Mouse (Mus musculus) heart, embryonic 12.5 days (tissue): ENCODE results near the gene Ppp2r5b. TPM values are rescaled to one million over a fixed set of nuclear protein-coding genes. Genes with fewer than 3 reads are reported as not detected.
A peak's percentile ranks its signal among the peaks of the same experiment; 100 is the strongest.

Experiments
- ATAC-seq: fragments of 200-750 bp; cut with Nextera tagmentation; 2 replicates; pipeline ENCODE4 v1.8.0; 2017; ENCODE audit warnings: moderate TSS enrichment, moderate library complexity; ENCODE audit not compliant: insufficient number of reproducible peaks, low FRiP score
- H3K27ac ChIP-seq: fragments of 300-500 bp; sonication (generic); 2 replicates; pipeline ENCODE4 v1.5.1; 2016; ENCODE audit warnings: mild to moderate bottlenecking, moderate library complexity; ENCODE audit not compliant: poor library complexity, severe bottlenecking
- H3K27me3 ChIP-seq: fragments of 300-500 bp; sonication (generic); replicated peaks from 2 replicates; pipeline ENCODE4 v1.6.1; 2016; ENCODE audit warnings: mild to moderate bottlenecking, moderate library complexity
- H3K36me3 ChIP-seq: fragments of 300-500 bp; sonication (generic); 2 replicates; pipeline ENCODE4 v1.6.1; 2016; ENCODE audit warnings: mild to moderate bottlenecking, moderate library complexity
- H3K4me1 ChIP-seq: fragments of 300-500 bp; sonication (generic); replicated peaks from 2 replicates; pipeline ENCODE4 v1.6.1; 2016; ENCODE audit warnings: mild to moderate bottlenecking
- H3K4me2 ChIP-seq: fragments of 300-500 bp; sonication (generic); 2 replicates; pipeline ENCODE4 v1.6.1; 2016; ENCODE audit warnings: mild to moderate bottlenecking, moderate library complexity
- H3K4me3 ChIP-seq: fragments of 300-500 bp; sonication (generic); 2 replicates; pipeline ENCODE4 v1.5.1; 2016; ENCODE audit warnings: mild to moderate bottlenecking
- H3K9ac ChIP-seq: fragments of 300-500 bp; sonication (generic); 2 replicates; pipeline ENCODE4 v1.6.1; 2016; ENCODE audit warnings: mild to moderate bottlenecking, moderate library complexity
- H3K9me3 ChIP-seq: fragments of 300-500 bp; sonication (generic); replicated peaks from 2 replicates; pipeline ENCODE4 v1.6.1; 2016; ENCODE audit warnings: mild to moderate bottlenecking, moderate library complexity
- WGBS: fragments of 180-500 bp; shearing (Covaris S2); methylation state at CpG from one replicate; pipeline ENCODE4 v1.1.7; 2016; 5-methylcytosine and 5-hydroxymethylcytosine counted together
- polyA plus RNA-seq: library from polyadenylated mRNA; unstranded; fragments of >200 nt; fragmentation: Nextera tagmentation; extraction: Ambion mirVana; gene quantifications from 2 replicates; pipeline ENCODE4 v1.2.1, GENCODE M21; 2016

The Ppp2r5b gene
- polyA plus RNA-seq, 1 experiment from 2014 or later = 31.0 TPM

- Histone ChIP-seq H3K9me3 (no peaks in the 10 kb centered on the region), H3K4me2 (no peak overlapping the region), H3K27ac (no peak overlapping the region), H3K4me3 (no peak overlapping the region), H3K9ac (peak overlapping the region; percentile 89; the same call in 1 of the 2 replicates), H3K4me1 (peaks cover 20% of the 10 kb centered on the region), H3K27me3 (no peaks in the 10 kb centered on the region), H3K36me3 (peaks cover 50% of the 10 kb centered on the region)
- no peak for ATAC-seq
- 86% methylated on average over 16 of the region's 16 CpGs for WGBS
Observed at GRCm38 (mm10) chr19:6233647-6234046, 2.0 kb downstream of the Ppp2r5b start.

GRCm38 (mm10) chr19:6231036-6231435 lies 4.6 kb downstream of the Ppp2r5b start:
- H3K36me3 ChIP-seq = peaks cover 71% of the 10 kb centered on the region
- WGBS = 72% methylated on average over 2 of the region's 2 CpGs

GRCm38 (mm10) chr19:6230411-6230810 lies 5.3 kb downstream of the Ppp2r5b start:
- H3K4me1 ChIP-seq = peaks cover 16% of the 10 kb centered on the region
- no peak overlapping the region for H3K27ac ChIP-seq
- 82% methylated on average over 4 of the region's 4 CpGs for WGBS
- no peaks in the 10 kb centered on the region for H3K27me3 ChIP-seq
- H3K9me3 ChIP-seq = no peaks in the 10 kb centered on the region
- no peak overlapping the region for H3K4me2 ChIP-seq
- H3K4me3 ChIP-seq = no peak overlapping the region
- H3K9ac ChIP-seq = no peak overlapping the region
- no peak for ATAC-seq
- H3K36me3 ChIP-seq = peaks cover 71% of the 10 kb centered on the region

More at GRCm38 (mm10) chr19:6231036-6231435, 4.6 kb downstream of the Ppp2r5b start:
- no peak overlapping the region for H3K27ac ChIP-seq
- ATAC-seq = no peak
- no peaks in the 10 kb centered on the region for H3K27me3 ChIP-seq
- H3K4me3 ChIP-seq = no peak overlapping the region
- H3K9ac ChIP-seq = no peak overlapping the region
- H3K4me1 ChIP-seq = peaks cover 16% of the 10 kb centered on the region
- no peak overlapping the region for H3K4me2 ChIP-seq
- H3K9me3 ChIP-seq = no peaks in the 10 kb centered on the region

GRCm38 (mm10) chr19:6227864-6228263 lies 7.8 kb downstream of the Ppp2r5b start:
- no peak for ATAC-seq
- H3K9ac ChIP-seq = no peak overlapping the region
- WGBS = 67% methylated on average over 4 of the region's 4 CpGs
- H3K9me3 ChIP-seq = no peaks in the 10 kb centered on the region
- H3K4me2 ChIP-seq = no peak overlapping the region
- H3K27ac ChIP-seq = no peak overlapping the region
- H3K4me3 ChIP-seq = no peak overlapping the region
- H3K36me3 ChIP-seq = peaks cover 62% of the 10 kb centered on the region
- no peaks in the 10 kb centered on the region for H3K4me1 ChIP-seq
- H3K27me3 ChIP-seq = no peaks in the 10 kb centered on the region

- Histone ChIP-seq H3K4me1 (no peaks in the 10 kb centered on the region), H3K4me2 (no peak overlapping the region), H3K9me3 (no peaks in the 10 kb centered on the region), H3K27me3 (no peaks in the 10 kb centered on the region), H3K9ac (no peak overlapping the region), H3K27ac (no peak overlapping the region), H3K4me3 (no peak overlapping the region), H3K36me3 (peaks cover 52% of the 10 kb centered on the region)
- peak; percentile 49; the same call in 1 of the 2 replicates for ATAC-seq
- WGBS = 81% methylated on average over 14 of the region's 14 CpGs
Observed at GRCm38 (mm10) chr19:6226763-6227162, 8.9 kb downstream of the Ppp2r5b start.

GRCm38 (mm10) chr19:6226135-6226534 lies 9.5 kb downstream of the Ppp2r5b start, which contains the start of gene Gpha2:
TSS of gene Gpha2 (plus strand) at chr19:6226380.
- no peak; the same call in 1 of the 2 replicates for ATAC-seq
- no peak within 1 kb of the TSS for H3K4me3 ChIP-seq
- 27% methylated on average over 2 of the region's 2 CpGs for WGBS
- peaks cover 46% of the 10 kb centered on the region for H3K36me3 ChIP-seq
- H3K4me1 ChIP-seq = no peaks in the 10 kb centered on the region
- H3K9me3 ChIP-seq = no peaks in the 10 kb centered on the region
- no peak within 1 kb of the TSS for H3K27ac ChIP-seq
- no peak within 1 kb of the TSS for H3K4me2 ChIP-seq
- no peaks in the 10 kb centered on the region for H3K27me3 ChIP-seq
- H3K9ac ChIP-seq = no peak within 1 kb of the TSS

- Histone ChIP-seq H3K27ac (no peak overlapping the region), H3K4me1 (peaks cover 5% of the 10 kb centered on the region; the same call in 1 of the 2 replicates), H3K9ac (no peak overlapping the region), H3K4me3 (no peak overlapping the region), H3K36me3 (no peaks in the 10 kb centered on the region), H3K4me2 (no peak overlapping the region), H3K9me3 (no peaks in the 10 kb centered on the region), H3K27me3 (no peaks in the 10 kb centered on the region)
- no peak for ATAC-seq
- WGBS = 56% methylated on average over 6 of the region's 6 CpGs
Observed at GRCm38 (mm10) chr19:6218606-6219005, 17.1 kb downstream of the Ppp2r5b start.

- WGBS = 69% methylated on average over 6 of the region's 6 CpGs
- Histone ChIP-seq H3K36me3 (no peaks in the 10 kb centered on the region), H3K27ac (no peak overlapping the region), H3K27me3 (no peaks in the 10 kb centered on the region), H3K4me3 (no peak overlapping the region), H3K4me2 (no peak overlapping the region), H3K9ac (no peak overlapping the region), H3K9me3 (no peaks in the 10 kb centered on the region), H3K4me1 (peaks cover 5% of the 10 kb centered on the region; the same call in 1 of the 2 replicates)
- ATAC-seq = no peak
Observed at GRCm38 (mm10) chr19:6216046-6216705, 19.5 kb downstream of the Ppp2r5b start.

- Histone ChIP-seq H3K4me2 (no peak overlapping the region), H3K36me3 (no peaks in the 10 kb centered on the region), H3K9me3 (no peaks in the 10 kb centered on the region), H3K4me1 (no peaks in the 10 kb centered on the region), H3K27me3 (no peaks in the 10 kb centered on the region), H3K9ac (no peak overlapping the region), H3K27ac (no peak overlapping the region), H3K4me3 (no peak overlapping the region)
- whole genome bisulfite sequencing = 62% methylated on average over 5 of the region's 5 CpGs
- no peak for ATAC-seq
Observed at GRCm38 (mm10) chr19:6206716-6207115, 29.0 kb downstream of the Ppp2r5b start.

GRCm38 (mm10) chr19:6204265-6204664 lies 31.4 kb downstream of the Ppp2r5b start:
- no peaks in the 10 kb centered on the region for H3K27me3 ChIP-seq
- H3K4me2 ChIP-seq = no peak overlapping the region
- no peak overlapping the region for H3K27ac ChIP-seq
- H3K9ac ChIP-seq = no peak overlapping the region
- no peaks in the 10 kb centered on the region for H3K9me3 ChIP-seq
- 67% methylated on average over 2 of the region's 2 CpGs for WGBS
- H3K4me1 ChIP-seq = no peaks in the 10 kb centered on the region
- no peaks in the 10 kb centered on the region for H3K36me3 ChIP-seq
- ATAC-seq = no peak
- no peak overlapping the region for H3K4me3 ChIP-seq

GRCm38 (mm10) chr19:6184131-6184530 lies 51.5 kb downstream of the Ppp2r5b start, which contains the start of gene Majin:
TSS of gene Majin (plus strand) at chr19:6184388.
- Histone ChIP-seq H3K4me3 (no peak within 1 kb of the TSS), H3K4me2 (no peak within 1 kb of the TSS), H3K9ac (no peak within 1 kb of the TSS), H3K36me3 (no peaks in the 10 kb centered on the region), H3K4me1 (no peaks in the 10 kb centered on the region), H3K27ac (no peak within 1 kb of the TSS), H3K9me3 (no peaks in the 10 kb centered on the region), H3K27me3 (peaks cover 5% of the 10 kb centered on the region; the same call in 1 of the 2 replicates)
- WGBS = 74% methylated on average over 23 of the region's 23 CpGs
- no peak for ATAC-seq
